Mouse (Mus musculus) liver, embryonic 14.5 days (tissue): ENCODE results near the gene Th.

Experiments used
- CTCF ChIP-seq: IDR thresholded peaks from 2 replicates; pipeline ENCODE4 v1.5.1; 2016; ENCODE audit warnings: antibody characterized with exemption, low read depth, control low read depth
- EP300 ChIP-seq: IDR thresholded peaks from 2 replicates; pipeline ENCODE4 v1.6.1; 2016; ENCODE audit warnings: antibody characterized with exemption, low read depth

DNA sequence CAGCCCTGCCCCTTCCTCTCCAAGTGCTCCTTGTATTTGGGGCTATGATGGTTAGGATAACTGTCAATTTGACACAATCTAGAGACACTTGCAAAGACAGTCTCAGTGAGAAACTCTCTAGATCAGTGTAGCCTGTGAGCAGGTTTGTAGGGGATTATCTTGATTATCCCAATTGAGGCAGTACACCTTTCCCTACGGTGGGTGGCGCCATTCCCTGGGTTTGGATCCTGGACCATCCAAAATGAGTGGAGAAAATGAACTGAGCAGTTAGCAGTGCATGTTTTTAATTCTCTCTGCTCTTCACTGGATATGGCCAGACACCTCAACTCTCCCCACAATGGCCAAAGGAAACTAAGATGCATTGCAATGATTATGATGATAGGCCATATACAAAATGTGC, 21.3 kb downstream of the Th start:
- TF ChIP-seq EP300: no peak
- TF ChIP-seq CTCF: peak; percentile 33; the same call in 1 of the 2 replicates
